Mouse (Mus musculus): ENCODE data around the gene Sorcs1. TPM values are rescaled to one million over a fixed set of nuclear protein-coding genes. Genes with fewer than 3 reads are reported as not detected.

Sorcs1 gene
- polyA plus RNA-seq, 1 experiment from 2014 or later, result 0.49 TPM

DNA sequence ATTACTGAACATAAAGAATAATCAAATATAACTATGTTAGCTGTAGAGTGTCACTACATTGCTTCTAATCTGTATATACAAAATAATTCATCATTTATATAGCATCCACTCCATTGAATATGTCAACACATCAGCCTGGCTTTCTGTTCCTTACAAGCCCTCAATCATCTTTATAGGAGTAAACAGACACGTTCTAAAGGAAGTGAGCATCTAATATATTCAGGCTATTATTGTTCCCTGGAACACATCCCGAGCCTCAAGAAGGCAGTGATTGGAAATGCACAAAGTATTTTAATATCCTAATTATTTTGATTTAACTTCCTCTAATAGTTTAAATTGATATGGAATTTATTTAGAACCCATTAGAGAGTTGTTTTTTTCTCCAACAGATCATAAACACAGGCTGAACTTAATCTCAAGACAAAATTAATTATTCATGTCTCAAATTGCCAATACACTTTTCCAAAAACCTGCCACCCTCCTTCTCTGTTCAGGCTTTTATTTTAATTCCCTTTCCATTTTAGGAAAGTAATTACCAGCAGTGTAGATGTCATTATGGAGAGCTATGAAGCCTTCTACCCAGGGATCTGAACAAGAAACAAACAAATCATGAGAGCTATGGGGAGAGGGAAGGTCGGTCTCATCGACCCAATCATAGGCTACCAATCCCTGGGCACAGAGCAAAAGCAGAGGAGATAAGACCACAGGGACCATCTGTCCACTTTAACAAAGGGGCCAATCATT, 572.4 kb downstream of the Sorcs1 start:
- Histone ChIP-seq H3K4me3 (no peak overlapping the region), H3K4me1 (no peaks in the 10 kb centered on the region), H3K9ac (no peak overlapping the region), H3K36me3 (no peaks in the 10 kb centered on the region), H3K27me3 (replicated peaks) (no peaks in the 10 kb centered on the region), H3K4me2 (no peak overlapping the region), H3K27ac (replicated peaks) (no peak overlapping the region), H3K9me3 (no peaks in the 10 kb centered on the region)
- 74% methylated on average over 4 of the region's 4 CpGs for WGBS
- ATAC-seq (ENCODE audit: extremely low read depth, insufficient number of reproducible peaks, low FRiP score, low TSS enrichment), result no peak

Small RNA genes within 50 kb of the gene (microRNA-seq; reads per million reads assigned to microRNA genes)
- not detected for gene Gm27749

Measured in heart, embryonic 13.5 days (tissue).